Mouse (Mus musculus): ENCODE results near the gene Chek1. TPM values are rescaled to one million over a fixed set of nuclear protein-coding genes. Genes with fewer than 3 reads are reported as not detected.

Chek1 gene
- polyA plus RNA-seq (2015; fragmentation: Nextera tagmentation; extraction: Ambion mirVana) = 37.3 and 44.4 TPM in 2 replicates

DNA sequence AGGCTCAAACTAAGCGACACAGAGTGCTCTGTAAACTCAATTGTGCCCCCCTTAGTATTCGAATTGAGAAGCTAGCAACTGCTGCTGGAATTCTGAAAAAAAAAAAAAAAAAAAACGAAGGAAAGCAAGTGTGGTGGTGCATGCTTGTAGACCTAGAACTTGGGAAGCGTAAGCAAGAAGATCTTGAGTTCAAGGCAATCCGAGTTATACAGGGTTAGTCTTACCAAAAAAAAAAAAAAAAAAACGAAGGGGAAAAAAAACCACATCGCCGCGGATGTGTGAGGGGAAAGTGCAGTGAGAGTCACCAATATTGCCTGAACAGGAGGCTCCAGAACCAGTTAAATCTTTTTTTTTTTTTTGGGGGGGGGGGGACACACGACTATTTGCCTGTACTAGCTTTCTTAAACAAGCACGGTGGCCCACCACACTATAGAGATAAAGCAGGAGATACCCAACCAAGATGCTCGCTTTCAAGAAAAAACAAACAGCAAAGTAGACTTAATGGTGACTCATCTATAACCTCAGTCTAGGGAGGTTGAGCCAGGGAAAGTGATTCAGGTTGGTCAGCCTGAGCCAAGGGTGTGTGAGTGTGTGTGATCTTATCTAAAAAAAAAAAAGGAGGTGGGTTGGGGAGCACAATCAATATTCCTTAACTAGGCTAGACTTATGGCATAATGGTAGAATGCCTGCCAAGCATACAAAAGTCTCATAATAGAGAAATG is at the start of gene Chek1:
Gene Chek1, minus strand, starts transcription at position 32 of the 722 bp plus-strand sequence.
- DNase-seq (ENCODE audit: low spot score) = no peak

DNA sequence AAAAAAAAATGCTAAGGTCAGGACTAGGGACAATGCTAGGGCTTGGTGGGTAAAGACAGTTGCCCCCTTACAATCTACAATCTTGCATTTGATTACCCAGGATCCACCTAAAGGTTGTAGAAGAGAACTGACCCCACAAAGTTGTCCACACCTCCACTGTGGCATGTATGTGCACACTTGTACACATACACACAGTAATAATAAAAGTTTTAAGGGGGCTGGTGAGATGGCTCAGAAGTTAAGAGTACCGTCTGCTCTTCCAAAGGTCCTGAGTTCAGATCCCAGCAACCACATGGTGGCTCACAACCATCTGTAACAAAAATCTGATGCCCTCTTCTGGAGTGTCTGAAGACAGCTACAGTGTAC is 42.2 kb upstream of the Chek1 start:
- no peak for DNase-seq (ENCODE audit: low spot score)

DNA sequence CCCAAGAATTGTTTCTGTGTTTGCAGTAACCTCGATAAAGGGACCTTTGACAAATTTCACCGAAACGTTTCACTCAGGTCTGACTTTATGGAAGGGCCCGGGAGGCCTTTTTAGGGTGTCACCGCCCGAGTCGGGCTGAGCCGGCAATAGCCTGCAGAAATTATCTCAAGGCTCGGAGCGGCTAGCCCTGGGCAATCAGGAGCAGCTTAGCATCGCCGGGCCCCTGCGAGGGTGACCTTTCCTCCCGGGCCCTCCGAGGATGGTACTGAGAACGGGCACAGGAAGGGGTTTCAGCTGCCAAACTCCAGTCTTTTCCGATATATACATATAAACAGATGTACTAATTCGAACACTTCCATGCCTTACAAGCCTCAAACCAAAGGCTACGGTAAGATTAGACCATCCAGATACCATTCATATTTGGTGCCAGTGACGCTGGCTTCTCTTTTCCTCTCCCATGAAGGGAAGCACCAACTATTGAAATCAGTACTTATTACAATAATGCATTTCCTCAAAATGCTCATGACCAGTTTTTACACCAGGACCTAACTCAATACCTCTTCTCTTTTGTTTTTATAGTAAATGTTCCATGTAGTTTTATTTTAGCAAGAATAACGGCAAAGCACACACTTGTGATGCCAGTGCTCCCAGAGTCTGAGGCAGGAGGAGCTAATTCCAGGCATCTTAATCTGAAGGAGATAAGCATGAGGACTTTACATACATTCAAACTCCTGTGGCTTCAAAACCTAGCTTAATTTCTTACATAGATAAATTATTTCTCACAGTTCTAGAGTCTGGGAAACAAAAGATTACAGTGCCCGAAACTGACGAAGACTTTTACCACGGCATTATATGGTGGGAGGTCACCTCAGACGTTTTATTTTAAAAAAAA is 41.5 kb upstream of the Chek1 start:
- no peak for DNase-seq (ENCODE audit: low spot score)

DNA sequence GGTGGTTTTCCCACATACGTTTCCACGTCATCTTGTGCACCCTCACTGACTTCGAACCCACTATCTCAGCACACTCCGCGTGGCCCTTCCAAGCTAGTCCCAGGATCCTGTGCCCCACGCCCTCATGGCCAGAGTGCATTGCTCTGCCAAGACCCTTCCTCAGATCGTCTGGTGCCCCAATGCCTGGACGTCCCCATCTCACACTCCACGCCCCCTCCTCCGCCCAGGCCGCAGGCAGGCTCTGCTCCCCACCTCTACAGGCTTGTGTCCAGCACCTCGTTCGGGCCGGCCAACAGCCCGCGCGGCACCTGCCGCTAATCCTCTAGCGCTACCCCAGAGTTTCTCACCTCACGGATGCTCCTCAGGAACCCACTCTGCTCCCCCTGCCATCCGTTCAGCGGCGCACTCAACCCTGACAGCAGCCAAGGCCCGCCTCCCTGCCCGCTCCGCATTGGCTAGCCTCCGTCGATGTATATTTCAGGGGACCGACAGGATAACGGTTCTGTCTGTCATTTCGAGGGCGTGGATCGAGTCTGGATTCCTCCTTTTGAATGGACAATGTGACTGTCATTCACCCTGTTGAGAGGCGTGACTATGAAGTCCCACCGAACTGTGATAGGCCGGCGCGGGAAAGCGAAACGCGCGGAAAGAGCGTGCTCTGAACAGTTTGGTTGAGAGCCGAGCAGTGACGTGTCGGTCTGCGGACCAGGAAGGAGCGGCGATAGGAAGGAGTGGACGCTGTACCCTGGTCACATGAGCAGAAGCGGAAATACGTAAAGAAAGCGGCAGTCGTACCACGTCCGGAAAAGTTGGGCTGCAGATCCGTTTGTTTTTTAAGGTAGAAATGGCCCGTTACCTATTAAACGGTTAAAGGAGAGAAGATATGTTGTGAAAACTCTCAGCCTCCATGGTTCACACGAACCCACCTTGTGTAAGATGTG is 40.6 kb upstream of the Chek1 start, which contains the start of gene Stt3a:
Gene Stt3a, minus strand, starts transcription at position 477 of the 941 bp plus-strand sequence.
- DNase-seq (ENCODE audit: low spot score) = peak; percentile 99

DNA sequence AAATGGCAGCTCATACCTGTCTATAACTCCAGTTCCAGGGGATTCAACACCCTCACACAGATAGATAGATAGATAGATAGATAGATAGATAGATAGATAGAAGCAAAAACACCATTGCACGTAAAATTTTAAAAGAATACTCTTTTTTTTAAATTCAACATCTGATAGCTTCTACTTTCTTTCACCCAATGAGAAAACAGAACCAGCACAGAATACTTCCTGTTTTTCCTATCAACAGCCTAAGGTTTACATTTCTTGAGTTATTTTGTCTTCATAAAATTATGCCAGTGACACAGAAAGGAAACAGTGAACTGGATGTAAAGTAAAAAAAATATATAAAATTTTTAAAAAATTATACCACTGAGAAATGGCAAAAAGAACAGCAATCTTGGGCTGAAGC is 37.5 kb upstream of the Chek1 start:
- no peak for DNase-seq (ENCODE audit: low spot score)

DNA sequence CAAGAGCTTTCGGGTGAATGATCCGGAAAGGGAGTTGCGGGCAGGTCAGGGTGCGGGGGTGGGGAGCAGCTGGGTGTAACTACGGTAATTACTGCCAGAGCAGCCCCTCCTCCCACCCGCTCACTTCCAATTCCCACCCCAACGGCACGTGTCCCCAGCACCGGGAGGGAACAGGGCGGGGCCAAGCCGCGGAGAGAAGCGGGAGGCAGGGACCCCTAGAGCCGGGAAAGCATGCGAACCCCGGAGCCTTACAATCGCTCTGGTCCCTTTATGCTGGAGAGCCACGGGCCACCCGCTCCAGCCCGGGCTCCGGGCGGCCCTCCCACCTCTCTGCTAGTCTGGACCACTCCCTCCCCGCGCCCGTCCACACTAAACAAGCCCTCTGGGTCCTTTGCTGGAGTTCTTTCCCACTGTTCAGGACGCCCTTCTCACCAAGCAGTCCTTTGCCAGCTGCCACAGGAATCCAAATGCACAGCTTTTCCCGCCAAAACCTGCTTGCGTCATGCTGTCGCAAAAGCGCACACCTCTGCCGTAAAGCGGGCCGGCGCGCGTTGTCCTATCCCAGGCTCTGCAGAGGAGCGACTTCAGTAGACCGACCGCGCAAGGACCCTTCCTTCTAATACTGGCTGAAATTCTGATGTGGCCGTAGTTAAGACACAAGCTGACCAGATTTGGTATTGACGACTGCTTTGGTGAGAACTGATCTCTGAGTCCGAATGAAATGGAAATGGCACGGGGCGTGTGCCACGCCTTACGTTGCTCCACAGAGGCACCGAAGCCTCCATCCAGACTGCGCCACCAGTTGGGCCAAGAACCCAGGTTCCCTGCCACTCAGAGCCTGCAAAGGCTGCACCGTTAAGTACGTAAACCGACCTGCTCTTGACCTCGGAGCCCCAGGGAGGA is 483 bp downstream of the Chek1 start:
- DNase-seq (ENCODE audit: low spot score) = peak; percentile 89

DNA sequence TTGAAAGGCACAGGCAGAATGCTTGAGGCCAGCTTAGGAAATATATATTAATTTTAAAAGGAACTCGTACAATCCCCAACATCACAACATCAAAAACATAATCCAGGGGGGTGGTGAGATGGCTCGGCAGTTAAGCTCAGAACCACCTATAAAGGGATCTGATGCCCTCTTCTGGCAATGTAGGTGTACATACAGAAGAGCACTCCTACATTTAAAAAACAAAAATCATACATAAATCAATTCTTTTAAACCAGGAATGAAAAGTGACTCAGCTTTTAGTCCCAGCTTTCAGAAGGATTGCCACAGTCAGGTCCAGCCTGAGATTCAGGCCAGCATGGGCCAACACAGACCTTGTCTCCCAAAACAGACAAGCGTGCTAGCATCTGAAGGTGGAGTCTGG is 10.2 kb downstream of the Chek1 start:
- DNase-seq (ENCODE audit: low spot score) = no peak

DNA sequence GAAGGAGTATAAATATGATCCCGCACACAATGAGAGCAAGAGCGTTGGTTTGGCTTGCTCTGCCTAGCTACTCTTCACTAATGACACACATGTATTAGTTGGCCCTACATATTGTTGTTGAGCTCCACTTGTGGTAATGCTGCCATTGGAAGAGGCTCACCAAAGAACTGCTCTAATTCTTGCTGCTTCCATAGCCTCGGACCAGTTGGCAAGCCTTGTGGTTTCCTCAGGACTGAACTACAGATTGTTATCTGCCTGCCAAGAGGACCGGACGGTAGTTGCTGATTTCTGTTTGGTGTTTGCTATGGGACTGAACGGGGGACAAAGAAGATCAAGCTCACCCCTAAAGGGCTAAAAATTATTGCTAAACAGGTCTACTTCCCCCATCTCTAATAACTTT is 19.6 kb downstream of the Chek1 start:
- DNase-seq (ENCODE audit: low spot score) = no peak

DNA sequence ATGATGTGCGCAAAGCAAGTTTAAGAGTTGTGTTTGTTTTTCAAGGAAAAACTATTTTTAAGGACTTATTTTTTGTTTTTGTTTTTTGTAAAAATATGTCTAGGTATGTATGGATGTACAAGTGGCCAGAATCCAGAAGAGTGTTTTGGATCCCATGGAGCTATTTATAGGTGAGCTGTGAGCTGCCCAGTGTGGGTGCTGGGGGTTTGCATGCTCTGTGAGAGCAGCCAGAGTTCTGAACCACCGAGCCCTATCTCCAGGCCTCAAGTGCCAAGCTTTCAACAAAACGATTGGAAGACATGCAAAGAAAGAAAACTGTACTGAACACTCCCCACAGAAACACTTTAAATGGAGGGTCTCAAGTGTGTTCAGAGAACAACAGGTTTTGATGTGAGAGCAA is 20.9 kb downstream of the Chek1 start:
- DNase-seq (ENCODE audit: low spot score) = no peak

DNA sequence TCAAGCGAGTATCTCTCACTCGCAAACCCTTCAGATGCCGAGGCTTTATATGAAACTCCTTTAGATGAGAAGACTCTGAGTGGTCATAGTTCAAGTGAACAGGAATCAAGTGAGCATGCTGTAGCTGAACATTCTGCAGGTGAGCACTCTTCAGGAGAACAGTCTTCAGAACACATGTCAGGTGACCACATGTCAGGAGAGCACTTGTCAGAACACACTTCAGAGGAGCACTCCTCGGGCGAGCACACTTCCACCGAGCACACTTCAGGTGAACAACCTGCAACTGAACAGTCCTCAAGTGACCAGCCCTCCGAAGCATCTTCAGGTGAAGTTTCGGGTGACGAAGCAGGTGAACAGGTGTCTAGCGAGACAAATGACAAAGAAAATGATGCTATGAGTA is 32.6 kb downstream of the Chek1 start:
- DNase-seq (ENCODE audit: low spot score) = no peak

DNA sequence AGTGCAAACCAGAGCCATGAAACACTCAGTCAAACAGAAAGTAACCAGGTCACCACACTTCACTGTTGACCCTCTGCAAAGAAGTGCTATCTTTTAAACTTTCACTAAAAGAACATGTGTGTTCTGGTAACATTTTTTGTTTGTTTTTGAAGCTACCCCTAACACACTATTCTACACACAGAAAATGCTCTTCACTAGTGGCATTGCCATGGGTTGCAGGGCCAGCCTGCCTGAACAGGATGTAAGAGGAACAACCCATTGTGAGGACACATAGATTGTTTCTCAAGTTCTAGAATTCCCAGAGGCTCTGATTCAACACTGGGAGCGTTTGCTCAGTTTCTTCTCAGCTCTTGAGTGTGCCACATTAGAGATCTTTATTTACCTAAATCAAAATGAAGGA is 33.9 kb downstream of the Chek1 start, which contains the start of gene Acrv1:
Gene Acrv1, plus strand, starts transcription at position 301 of the 400 bp plus-strand sequence.
- DNase-seq (ENCODE audit: low spot score) = no peak

DNA sequence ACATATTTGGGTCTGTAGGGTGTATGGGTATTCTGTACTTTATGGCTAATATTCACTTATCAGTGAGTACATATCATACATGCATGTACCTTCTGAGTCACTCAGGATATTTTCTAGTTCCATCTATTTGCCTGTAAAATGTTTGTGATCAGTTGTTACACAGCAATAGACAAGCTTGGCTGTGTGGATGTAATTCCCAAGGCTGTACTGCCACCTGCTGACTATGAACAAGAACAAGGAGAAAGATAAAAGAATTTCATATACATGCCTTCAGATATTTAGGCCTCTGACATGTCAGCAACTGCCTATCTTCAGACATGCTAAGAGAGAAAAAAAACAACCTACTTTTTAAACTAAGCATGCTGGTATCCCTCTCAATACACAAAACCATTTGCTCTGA is 39.5 kb downstream of the Chek1 start:
- DNase-seq (ENCODE audit: low spot score) = no peak

DNA sequence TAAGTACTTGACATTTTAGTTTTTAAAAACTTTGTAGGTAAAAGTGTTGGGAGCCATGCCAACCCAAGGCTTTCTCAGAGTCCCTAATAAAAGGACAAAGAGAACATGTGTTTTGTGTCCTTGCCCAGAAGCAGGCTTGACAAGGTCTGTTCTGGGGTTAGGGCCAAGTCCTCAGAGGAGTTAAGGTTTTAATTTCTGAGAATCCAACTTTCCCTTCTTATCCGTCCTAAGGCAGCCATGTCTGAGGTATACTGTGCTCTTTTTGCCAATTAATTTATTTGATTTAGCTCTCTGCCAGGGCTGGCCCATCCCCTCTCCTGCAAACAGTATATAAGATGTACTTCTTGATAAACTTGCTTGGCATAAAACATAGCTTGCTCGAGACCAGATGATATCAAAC is 45.4 kb downstream of the Chek1 start:
- DNase-seq (ENCODE audit: low spot score) = no peak

Other genes starting within 250 kb of the Chek1 start
- gene Gm5615, start 185.1 kb downstream of the Chek1 start, polyA plus RNA-seq (2015; fragmentation: Nextera tagmentation; extraction: Ambion mirVana) = not detected in 2 replicates
- not detected in 2 replicates for gene Gm17689, start 144.4 kb downstream of the Chek1 start, polyA plus RNA-seq (2015; fragmentation: Nextera tagmentation; extraction: Ambion mirVana)
- gene A630095E13Rik, start 83.7 kb downstream of the Chek1 start, polyA plus RNA-seq (2015; fragmentation: Nextera tagmentation; extraction: Ambion mirVana) = 0.60 TPM in 2 replicates
- 0.19 TPM in 1 of 2 replicates, not detected in the other for gene Acrv1, start 33.8 kb downstream of the Chek1 start, polyA plus RNA-seq (2015; fragmentation: Nextera tagmentation; extraction: Ambion mirVana)
- gene Stt3a, start 40.6 kb upstream of the Chek1 start, polyA plus RNA-seq (2015; fragmentation: Nextera tagmentation; extraction: Ambion mirVana) = 155 and 166 TPM in 2 replicates
- 40.8 and 41.6 TPM in 2 replicates for gene Ei24, start 70.3 kb upstream of the Chek1 start, polyA plus RNA-seq (2015; fragmentation: Nextera tagmentation; extraction: Ambion mirVana)
- 1.1 and 1.5 TPM in 2 replicates for gene Fez1, start 94.8 kb upstream of the Chek1 start, polyA plus RNA-seq (2015; fragmentation: Nextera tagmentation; extraction: Ambion mirVana)